Mouse (Mus musculus) liver, adult 2 months (tissue): ENCODE data around the gene Igsf9.

Experiments
- CTCF ChIP-seq: fragments of 200-500 bp; IDR thresholded peaks from 2 replicates; pipeline ENCODE4 v1.5.1; 2011; ENCODE audit warnings: low read depth, low read length, control low read depth
- POLR2A ChIP-seq: fragments of 200-500 bp; IDR thresholded peaks from 2 replicates; pipeline ENCODE4 v1.6.1; 2011; ENCODE audit warnings: low read length, control low read depth; ENCODE audit not compliant: insufficient read depth; ENCODE audit errors: extremely low read depth

DNA sequence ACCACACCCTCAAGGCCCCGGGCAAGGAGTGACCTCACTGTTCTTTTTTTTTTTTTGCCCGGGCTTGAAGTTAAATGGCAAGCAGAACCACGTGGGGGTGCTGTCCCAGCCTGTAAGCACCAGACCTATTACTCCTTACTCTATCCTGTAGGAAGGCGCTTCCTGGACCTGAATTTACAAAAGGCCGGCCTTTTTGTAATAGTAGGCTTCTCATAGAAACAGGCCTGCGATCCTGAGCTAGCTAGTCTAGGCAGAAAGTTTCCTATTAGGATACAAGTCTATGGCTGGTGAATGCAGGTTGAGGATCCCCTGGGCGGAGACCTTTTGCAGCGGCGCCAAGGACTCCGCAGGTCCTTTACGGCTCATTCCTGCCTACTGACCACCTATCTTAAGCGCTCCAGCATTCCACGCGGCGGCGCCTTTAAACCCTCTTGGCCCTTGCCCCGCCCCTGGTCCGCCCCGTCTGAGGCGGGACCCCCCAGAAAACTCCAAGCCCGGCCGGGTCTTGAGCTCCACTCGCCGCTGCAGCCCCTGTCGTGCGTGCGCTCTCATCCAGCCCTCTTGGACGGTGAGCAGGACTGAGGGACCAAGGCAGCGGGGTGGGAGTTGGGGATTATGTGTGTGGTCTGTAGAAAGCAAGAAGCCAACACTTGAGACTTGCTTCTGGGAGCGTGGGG lies 18.3 kb downstream of the Igsf9 start, which contains the start of gene Tagln2:
- TF ChIP-seq CTCF: no peak; the same call in 1 of the 2 replicates
- TF ChIP-seq POLR2A: peak; percentile 76
